Mouse (Mus musculus) liver, adult 2 months (tissue): ENCODE measurements around the gene Trhde.

Experiments used
- CTCF ChIP-seq: fragments of 200-500 bp; IDR thresholded peaks from 2 replicates; pipeline ENCODE4 v1.5.1; 2011; ENCODE audit warnings: low read depth, low read length, control low read depth
- POLR2A ChIP-seq: fragments of 200-500 bp; IDR thresholded peaks from 2 replicates; pipeline ENCODE4 v1.6.1; 2011; ENCODE audit warnings: low read length, control low read depth; ENCODE audit not compliant: insufficient read depth; ENCODE audit errors: extremely low read depth

DNA sequence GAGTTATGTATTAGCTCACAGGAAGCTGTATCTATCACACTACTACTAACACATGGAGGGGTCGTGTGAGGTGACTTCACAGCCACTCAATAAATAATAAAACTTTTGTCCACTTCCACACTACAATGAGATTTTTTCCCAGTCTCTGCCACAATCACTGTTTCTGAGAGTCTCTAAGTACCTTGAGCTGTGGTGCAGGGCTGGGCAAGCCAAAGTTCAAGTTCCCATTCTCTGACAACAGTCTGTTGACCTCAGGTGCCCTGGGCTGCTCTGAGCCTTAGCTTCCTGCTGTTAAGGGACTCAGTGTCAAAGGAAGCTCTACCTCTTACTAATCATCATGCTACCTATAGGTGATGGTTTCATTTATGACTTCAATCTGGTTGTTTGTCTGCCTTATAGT, 3.3 kb downstream of the Trhde start:
- TF ChIP-seq POLR2A (no peak), CTCF (no peak)
